Mouse (Mus musculus): ENCODE data around the gene Arhgap10. TPM values are rescaled to one million over a fixed set of nuclear protein-coding genes. Genes with fewer than 3 reads are reported as not detected.

The Arhgap10 gene
- polyA plus RNA-seq, 1 experiment from 2014 or later = 3.8 TPM

DNA sequence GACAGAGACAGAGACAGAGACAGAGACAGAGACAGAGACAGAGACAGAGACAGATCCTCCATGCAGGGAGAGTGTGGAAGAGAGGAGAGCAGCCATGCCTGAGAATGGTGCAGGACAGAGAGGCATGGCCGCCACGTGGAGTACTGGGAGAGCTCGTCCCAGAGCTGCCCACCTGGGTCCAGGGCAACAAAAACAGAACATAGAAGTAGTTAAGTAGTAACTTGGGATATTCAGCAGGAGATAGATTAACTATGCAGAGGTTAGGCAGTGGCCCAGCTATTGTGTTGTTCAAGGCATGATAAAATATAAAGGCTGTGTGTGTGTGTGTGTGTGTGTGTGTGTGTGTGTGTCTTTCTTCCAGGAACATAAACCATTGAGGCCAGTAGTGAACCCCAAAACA, 72.1 kb downstream of the Arhgap10 start:
- 54% methylated on average over 3 of the region's 3 CpGs for WGBS
- H3K4me2 ChIP-seq (ENCODE audit: low read depth, low read length) = no peak overlapping the region
- no peak overlapping the region for H3K9ac ChIP-seq (replicated peaks; ENCODE audit: low read depth, low read length)
- no peaks in the 10 kb centered on the region; the same call in 1 of the 2 replicates for H3K36me3 ChIP-seq (ENCODE audit: control insufficient read depth, insufficient read depth, low read length)
- no peaks in the 10 kb centered on the region for H3K27me3 ChIP-seq (ENCODE audit: control insufficient read depth, insufficient read depth, low read length)
- H3K4me3 ChIP-seq (ENCODE audit: low read depth, low read length) = no peak overlapping the region
- no peaks in the 10 kb centered on the region for H3K4me1 ChIP-seq (ENCODE audit: control insufficient read depth, insufficient read depth, low read length)
- H3K27ac ChIP-seq (ENCODE audit: low read depth, low read length) = no peak overlapping the region
- no peaks in the 10 kb centered on the region; the same call in 1 of the 2 replicates for H3K9me3 ChIP-seq (ENCODE audit: control insufficient read depth, low read length)
- ATAC-seq (ENCODE audit: low read depth) = peak; percentile 35; the same call in 1 of the 2 replicates

- Histone ChIP-seq H3K4me3 (ENCODE audit: low read depth, low read length) (no peak overlapping the region), H3K27ac (ENCODE audit: low read depth, low read length) (no peak overlapping the region), H3K9ac (replicated peaks; ENCODE audit: low read depth, low read length) (no peak overlapping the region), H3K27me3 (ENCODE audit: control insufficient read depth, insufficient read depth, low read length) (no peaks in the 10 kb centered on the region), H3K4me1 (ENCODE audit: control insufficient read depth, insufficient read depth, low read length) (no peaks in the 10 kb centered on the region), H3K36me3 (ENCODE audit: control insufficient read depth, insufficient read depth, low read length) (no peaks in the 10 kb centered on the region), H3K9me3 (ENCODE audit: control insufficient read depth, low read length) (no peaks in the 10 kb centered on the region), H3K4me2 (ENCODE audit: low read depth, low read length) (no peak overlapping the region)
- WGBS = 90% methylated on average over 10 of the region's 10 CpGs
- ATAC-seq (ENCODE audit: low read depth) = no peak
Observed at GRCm38 (mm10) chr8:77444166-77444870, 73.4 kb downstream of the Arhgap10 start.

- Histone ChIP-seq H3K36me3 (ENCODE audit: control insufficient read depth, insufficient read depth, low read length) (no peaks in the 10 kb centered on the region), H3K27ac (ENCODE audit: low read depth, low read length) (no peak overlapping the region), H3K9ac (replicated peaks; ENCODE audit: low read depth, low read length) (no peak overlapping the region), H3K4me3 (ENCODE audit: low read depth, low read length) (no peak overlapping the region), H3K9me3 (ENCODE audit: control insufficient read depth, low read length) (no peaks in the 10 kb centered on the region), H3K27me3 (ENCODE audit: control insufficient read depth, insufficient read depth, low read length) (no peaks in the 10 kb centered on the region), H3K4me1 (ENCODE audit: control insufficient read depth, insufficient read depth, low read length) (peaks cover 4% of the 10 kb centered on the region; the same call in 1 of the 2 replicates), H3K4me2 (ENCODE audit: low read depth, low read length) (no peak overlapping the region)
- ATAC-seq (ENCODE audit: low read depth) = no peak
- 90% methylated on average over 7 of the region's 7 CpGs for WGBS
Observed at GRCm38 (mm10) chr8:77442452-77442851, 75.3 kb downstream of the Arhgap10 start.

- Histone ChIP-seq H3K4me3 (ENCODE audit: low read depth, low read length) (no peak overlapping the region), H3K4me2 (ENCODE audit: low read depth, low read length) (no peak overlapping the region), H3K27ac (ENCODE audit: low read depth, low read length) (no peak overlapping the region), H3K36me3 (ENCODE audit: control insufficient read depth, insufficient read depth, low read length) (no peaks in the 10 kb centered on the region), H3K27me3 (ENCODE audit: control insufficient read depth, insufficient read depth, low read length) (no peaks in the 10 kb centered on the region), H3K9me3 (ENCODE audit: control insufficient read depth, low read length) (no peaks in the 10 kb centered on the region), H3K9ac (replicated peaks; ENCODE audit: low read depth, low read length) (no peak overlapping the region), H3K4me1 (ENCODE audit: control insufficient read depth, insufficient read depth, low read length) (peaks cover 4% of the 10 kb centered on the region; the same call in 1 of the 2 replicates)
- no peak for ATAC-seq (ENCODE audit: low read depth)
- WGBS = 77% methylated on average over 9 of the region's 9 CpGs
Observed at GRCm38 (mm10) chr8:77440913-77441312, 76.8 kb downstream of the Arhgap10 start.

GRCm38 (mm10) chr8:77440324-77440880, 77.4 kb downstream of the Arhgap10 start:
- Histone ChIP-seq H3K9me3 (ENCODE audit: control insufficient read depth, low read length) (no peaks in the 10 kb centered on the region), H3K36me3 (ENCODE audit: control insufficient read depth, insufficient read depth, low read length) (no peaks in the 10 kb centered on the region), H3K4me2 (ENCODE audit: low read depth, low read length) (no peak overlapping the region), H3K9ac (replicated peaks; ENCODE audit: low read depth, low read length) (no peak overlapping the region), H3K27ac (ENCODE audit: low read depth, low read length) (no peak overlapping the region), H3K27me3 (ENCODE audit: control insufficient read depth, insufficient read depth, low read length) (no peaks in the 10 kb centered on the region), H3K4me3 (ENCODE audit: low read depth, low read length) (no peak overlapping the region), H3K4me1 (ENCODE audit: control insufficient read depth, insufficient read depth, low read length) (peaks cover 4% of the 10 kb centered on the region; the same call in 1 of the 2 replicates)
- ATAC-seq (ENCODE audit: low read depth) = no peak
- 82% methylated on average over 6 of the region's 6 CpGs for WGBS

DNA sequence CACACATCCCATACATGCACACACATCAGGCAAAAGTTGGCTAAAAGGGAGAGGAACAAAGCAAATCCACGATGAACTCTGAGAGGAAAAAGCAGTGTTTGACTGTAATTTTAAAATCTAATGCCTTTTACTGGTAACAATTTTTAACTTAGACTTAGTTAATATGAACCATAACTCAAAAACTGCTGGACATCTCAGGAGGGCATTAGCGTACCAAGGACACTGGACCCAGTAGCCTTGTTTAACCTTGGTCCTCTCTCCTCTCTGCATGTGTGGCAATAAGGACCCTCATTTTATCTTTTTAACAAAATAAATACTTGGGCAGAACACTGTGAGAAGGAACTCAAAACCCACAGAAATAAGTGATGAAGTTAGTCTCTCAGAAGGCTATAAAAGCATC, 78.1 kb downstream of the Arhgap10 start:
- H3K9me3 ChIP-seq (ENCODE audit: control insufficient read depth, low read length) = no peaks in the 10 kb centered on the region
- WGBS = 94% methylated on average over 2 of the region's 2 CpGs
- no peak overlapping the region for H3K27ac ChIP-seq (ENCODE audit: low read depth, low read length)
- H3K4me2 ChIP-seq (ENCODE audit: low read depth, low read length) = no peak overlapping the region
- H3K36me3 ChIP-seq (ENCODE audit: control insufficient read depth, insufficient read depth, low read length) = no peaks in the 10 kb centered on the region
- H3K4me3 ChIP-seq (ENCODE audit: low read depth, low read length) = no peak overlapping the region
- ATAC-seq (ENCODE audit: low read depth) = no peak
- H3K9ac ChIP-seq (replicated peaks; ENCODE audit: low read depth, low read length) = no peak overlapping the region
- H3K27me3 ChIP-seq (ENCODE audit: control insufficient read depth, insufficient read depth, low read length) = no peaks in the 10 kb centered on the region
- H3K4me1 ChIP-seq (ENCODE audit: control insufficient read depth, insufficient read depth, low read length) = peaks cover 4% of the 10 kb centered on the region; the same call in 1 of the 2 replicates

- 56% methylated on average over 9 of the region's 9 CpGs for WGBS
- peaks cover 4% of the 10 kb centered on the region; the same call in 1 of the 2 replicates for H3K4me1 ChIP-seq (ENCODE audit: control insufficient read depth, insufficient read depth, low read length)
- no peaks in the 10 kb centered on the region for H3K9me3 ChIP-seq (ENCODE audit: control insufficient read depth, low read length)
- ATAC-seq (ENCODE audit: low read depth) = peak; percentile 61
- H3K4me3 ChIP-seq (ENCODE audit: low read depth, low read length) = no peak overlapping the region
- H3K4me2 ChIP-seq (ENCODE audit: low read depth, low read length) = no peak overlapping the region
- H3K27me3 ChIP-seq (ENCODE audit: control insufficient read depth, insufficient read depth, low read length) = no peaks in the 10 kb centered on the region
- H3K27ac ChIP-seq (ENCODE audit: low read depth, low read length) = no peak overlapping the region
- no peaks in the 10 kb centered on the region for H3K36me3 ChIP-seq (ENCODE audit: control insufficient read depth, insufficient read depth, low read length)
- H3K9ac ChIP-seq (replicated peaks; ENCODE audit: low read depth, low read length) = no peak overlapping the region
Observed at GRCm38 (mm10) chr8:77437807-77438493, 79.8 kb downstream of the Arhgap10 start.

GRCm38 (mm10) chr8:77436013-77436990, 81.5 kb downstream of the Arhgap10 start:
- Histone ChIP-seq H3K27ac (ENCODE audit: low read depth, low read length) (no peak overlapping the region), H3K9me3 (ENCODE audit: control insufficient read depth, low read length) (no peaks in the 10 kb centered on the region), H3K4me3 (ENCODE audit: low read depth, low read length) (no peak overlapping the region), H3K27me3 (ENCODE audit: control insufficient read depth, insufficient read depth, low read length) (no peaks in the 10 kb centered on the region), H3K4me1 (ENCODE audit: control insufficient read depth, insufficient read depth, low read length) (peaks cover 4% of the 10 kb centered on the region; the same call in 1 of the 2 replicates), H3K9ac (replicated peaks; ENCODE audit: low read depth, low read length) (no peak overlapping the region), H3K36me3 (ENCODE audit: control insufficient read depth, insufficient read depth, low read length) (no peaks in the 10 kb centered on the region), H3K4me2 (ENCODE audit: low read depth, low read length) (no peak overlapping the region)
- no peak for ATAC-seq (ENCODE audit: low read depth)
- 31% methylated on average over 15 of the region's 15 CpGs for WGBS
